Mouse (Mus musculus) frontal cortex, adult 2 months (tissue): ENCODE measurements at regions not wholly inside any gene's neighbourhood (a gene's known extent, or its start where the extent isn't known, plus 50 kb on each side); places are given as distances from the start of the nearest gene placed in this dataset.

Experiments
- DNase-seq, 2 experiments: peaks; one replicate each; pipeline ENCODE4 v3.0.0; 2022; ENCODE audit warnings: low spot score in 1 of 2; ENCODE audit errors: extremely low spot score in 1 of 2

DNA sequence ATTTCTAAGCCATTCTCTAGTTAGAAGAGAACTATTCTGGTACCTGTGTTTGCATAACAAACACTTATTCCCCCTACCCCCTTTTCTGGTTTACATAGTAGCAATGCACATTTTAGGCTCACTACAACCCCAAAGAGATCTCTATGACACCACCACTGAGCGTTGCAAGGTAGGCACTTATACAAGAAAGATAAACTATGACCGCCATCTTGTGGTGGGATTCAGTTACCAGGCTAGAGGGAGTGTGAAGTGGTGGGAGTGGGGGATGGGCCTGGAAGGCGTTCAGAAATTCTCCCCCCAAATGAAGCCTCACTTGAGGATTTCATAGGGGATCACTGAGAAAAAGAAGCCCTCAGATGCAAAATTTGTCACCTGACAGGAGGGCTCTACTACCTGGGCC lies 64.4 kb upstream of the Fst start:
- peak in 1 of 2 experiments; percentile 42 for DNase-seq

DNA sequence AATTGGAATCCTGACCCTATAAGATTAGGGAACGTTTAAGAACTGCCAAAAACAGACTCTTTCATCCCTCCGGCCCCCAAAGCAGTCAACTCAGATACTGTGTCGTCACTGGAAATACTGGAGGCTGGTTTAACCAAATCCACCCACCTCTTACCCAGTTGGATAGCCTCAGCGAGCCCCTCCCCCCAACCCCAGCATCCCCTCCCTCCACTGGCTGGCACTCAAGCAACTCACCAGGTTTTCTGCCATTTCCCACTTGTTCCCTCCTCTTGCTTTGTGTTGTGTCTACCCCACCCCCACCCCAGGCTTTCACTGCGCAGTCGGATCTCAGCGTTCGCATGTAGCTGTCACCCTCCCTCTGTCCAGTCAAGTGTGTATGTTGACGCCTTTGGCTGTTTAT lies 68.1 kb upstream of the Fst start:
- DNase-seq = no peak

DNA sequence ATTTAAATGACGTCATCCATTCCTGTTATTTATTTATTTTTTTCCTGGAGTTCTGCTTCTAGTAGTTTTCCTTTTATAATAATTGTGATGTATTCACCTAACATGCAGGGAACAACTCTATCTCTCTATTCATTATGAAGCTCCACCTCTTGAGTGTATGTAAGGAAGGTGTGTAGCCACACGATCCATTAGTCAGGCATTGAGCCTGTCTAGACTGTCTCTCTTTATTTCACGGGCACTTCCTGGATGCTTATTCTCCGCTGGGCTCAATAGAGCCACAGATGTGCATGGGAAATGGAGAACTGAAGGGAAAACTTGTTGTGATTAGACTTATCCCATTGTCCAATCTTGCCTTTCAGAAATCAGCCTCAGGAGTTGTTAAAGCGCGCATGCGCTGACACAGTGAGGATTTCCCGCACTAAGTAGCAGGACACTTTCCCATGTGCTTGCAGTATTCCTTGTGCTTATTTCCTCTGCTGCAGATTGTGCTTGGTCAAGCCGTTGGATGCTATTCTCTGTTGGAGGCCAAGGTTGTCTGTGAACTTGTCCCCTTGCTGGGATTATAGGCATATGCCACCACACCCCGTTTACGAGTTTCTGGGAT lies 71.5 kb upstream of the Fst start:
- DNase-seq = no peak

DNA sequence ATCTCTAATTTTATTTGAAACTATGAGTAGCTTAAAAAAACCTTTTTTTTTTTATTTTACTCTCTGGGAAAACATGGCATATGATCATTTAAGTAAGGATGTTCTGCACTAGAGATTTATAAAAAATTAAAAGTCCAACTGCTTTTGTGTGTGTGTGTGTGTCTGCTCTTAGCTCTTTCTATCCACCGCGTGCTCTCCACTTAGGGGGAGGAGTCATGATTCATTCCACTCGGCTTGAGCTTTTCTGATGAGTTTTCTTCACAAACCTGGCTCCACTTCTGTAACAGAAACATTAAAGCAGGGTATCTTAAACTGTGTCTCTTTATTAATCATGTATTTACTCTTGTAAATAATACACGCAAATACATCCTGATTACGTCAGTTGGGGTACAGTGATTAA lies 73.0 kb upstream of the Fst start:
- no peak for DNase-seq

GRCm38 (mm10) chr13:114532393-114533097 lies 73.8 kb upstream of the Fst start:
- no peak for DNase-seq

DNA sequence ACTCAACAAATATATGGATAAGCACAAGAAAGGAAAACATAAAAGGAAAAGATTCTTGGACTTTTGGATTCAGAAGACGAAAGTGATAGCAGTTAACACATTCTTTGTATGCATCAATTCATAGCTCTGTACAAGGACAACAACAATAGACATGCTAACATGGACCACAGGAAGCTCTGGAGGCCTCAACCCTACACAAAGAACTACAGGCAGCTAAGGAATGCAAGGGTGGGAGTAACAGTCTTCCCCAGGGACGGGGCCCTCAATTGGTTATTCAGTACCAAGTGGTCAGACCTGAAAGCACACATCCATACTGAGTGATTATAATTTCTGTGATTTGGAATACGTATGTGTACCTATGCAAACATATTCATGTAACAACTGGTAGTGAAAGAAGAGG lies 75.8 kb upstream of the Fst start:
- no peak for DNase-seq

DNA sequence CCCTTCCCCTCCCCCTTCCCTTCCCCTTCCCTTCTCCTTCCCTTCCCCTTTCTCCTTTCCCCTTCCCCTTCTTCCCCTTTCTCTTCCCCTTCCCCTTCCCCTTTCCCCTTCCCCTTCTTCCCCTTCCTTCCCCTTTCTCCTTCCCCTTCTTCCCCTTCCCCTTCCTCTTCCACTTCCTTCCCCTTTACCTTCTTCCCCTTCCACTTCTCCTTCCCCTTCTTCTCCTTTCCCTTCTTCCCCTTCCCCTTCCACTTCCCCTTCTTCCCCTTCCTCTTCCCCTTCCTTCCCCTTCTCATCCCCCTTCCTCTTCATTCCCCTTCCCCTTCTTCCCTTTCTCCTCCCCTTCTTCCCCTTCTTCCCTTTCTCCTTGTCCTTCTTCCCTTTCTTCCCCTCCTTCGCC lies 77.0 kb upstream of the Fst start:
- no peak for DNase-seq

DNA sequence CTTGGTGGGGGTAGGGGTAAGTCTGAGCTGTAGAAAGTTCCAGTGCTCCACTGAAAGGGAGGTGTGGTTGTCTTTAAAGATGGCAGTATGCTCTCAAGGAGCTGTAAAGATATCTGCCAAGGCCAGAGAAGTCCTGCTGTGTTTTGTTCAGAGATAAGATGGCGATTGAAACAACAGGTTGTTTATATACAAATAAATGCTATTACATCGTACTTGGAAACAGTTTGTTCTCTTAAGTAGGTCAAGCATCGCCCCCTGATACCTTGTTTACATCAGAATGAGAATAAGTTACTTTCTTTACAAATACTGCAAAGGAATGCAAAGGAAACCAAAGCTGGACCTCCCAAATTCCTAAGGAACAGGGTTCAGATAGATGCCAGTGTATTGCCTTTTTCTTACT lies 113.0 kb upstream of the Fst start:
- no peak for DNase-seq

- peak in 1 of 2 experiments; percentile 1 for DNase-seq
These were observed 125.8 kb upstream of the Fst start for GRCm38 (mm10) chr13:114584566-114584965.

- no peak for DNase-seq
These were observed 128.9 kb upstream of the Fst start for GRCm38 (mm10) chr13:114587621-114588020.

DNA sequence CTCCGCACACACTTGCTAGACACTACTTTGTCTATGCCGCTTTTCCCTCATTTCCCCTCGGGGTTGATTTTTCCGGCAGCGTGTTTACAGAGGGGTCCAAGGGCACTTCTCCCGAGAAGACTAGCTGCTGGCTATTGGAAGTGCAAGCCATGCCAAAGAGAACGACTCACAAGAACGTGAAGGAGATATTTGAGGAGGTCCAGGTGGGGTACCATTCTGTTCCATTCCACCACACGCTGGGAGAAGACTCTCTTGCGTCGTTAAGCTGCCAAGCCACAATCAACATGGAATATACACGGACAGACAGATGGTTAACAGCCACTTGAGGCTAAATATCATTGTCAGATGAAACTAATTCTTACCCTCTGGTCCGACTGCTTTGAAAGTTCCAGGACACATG lies 144.6 kb upstream of the Fst start:
- no peak for DNase-seq

GRCm38 (mm10) chr13:114604037-114604694 lies 145.4 kb upstream of the Fst start:
- peak in 1 of 2 experiments; percentile 10 for DNase-seq

DNA sequence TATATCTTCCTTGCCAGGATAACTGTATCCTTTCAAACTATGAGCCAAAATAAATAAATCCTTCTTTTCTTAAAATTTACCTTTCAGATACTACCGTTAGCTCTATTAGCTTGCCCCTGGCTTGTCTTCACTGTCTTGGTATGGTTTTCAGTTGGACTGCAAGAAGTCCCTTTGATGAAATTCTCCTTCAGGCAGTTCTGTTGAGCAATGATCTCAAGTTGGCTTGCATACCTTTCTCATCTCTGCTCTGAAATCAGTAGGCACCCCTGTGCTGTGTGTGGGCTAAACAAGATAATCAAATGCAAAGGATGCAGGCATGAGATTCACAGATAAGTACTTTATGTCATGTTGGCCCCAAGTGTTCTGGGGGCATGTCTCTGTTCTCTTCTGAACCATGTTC lies 155.2 kb upstream of the Fst start:
- no peak for DNase-seq

DNA sequence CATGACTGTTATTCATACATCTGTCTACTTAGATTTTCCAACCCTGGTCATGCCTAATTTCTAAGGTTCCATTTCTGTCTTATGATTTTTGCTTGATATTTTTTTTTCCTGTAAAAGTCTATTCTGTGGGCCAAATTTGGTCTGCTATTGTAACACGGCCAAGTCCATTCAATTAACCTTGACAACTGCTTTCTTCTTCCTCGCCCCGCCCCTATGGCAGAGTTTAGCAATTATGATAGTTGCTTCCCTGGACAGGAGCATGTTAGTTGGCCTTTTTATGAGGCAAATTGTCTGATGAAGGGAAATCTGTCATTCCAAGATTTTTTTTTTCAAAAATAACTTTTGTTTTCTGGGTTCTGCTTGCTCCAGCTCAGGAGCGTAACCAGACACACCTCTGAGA lies 160.7 kb upstream of the Fst start:
- no peak for DNase-seq

GRCm38 (mm10) chr13:114636731-114637130 lies 178.0 kb upstream of the Fst start:
- no peak for DNase-seq

GRCm38 (mm10) chr13:114639531-114639930 lies 178.5 kb upstream of the Mocs2 start:
- DNase-seq = no peak

DNA sequence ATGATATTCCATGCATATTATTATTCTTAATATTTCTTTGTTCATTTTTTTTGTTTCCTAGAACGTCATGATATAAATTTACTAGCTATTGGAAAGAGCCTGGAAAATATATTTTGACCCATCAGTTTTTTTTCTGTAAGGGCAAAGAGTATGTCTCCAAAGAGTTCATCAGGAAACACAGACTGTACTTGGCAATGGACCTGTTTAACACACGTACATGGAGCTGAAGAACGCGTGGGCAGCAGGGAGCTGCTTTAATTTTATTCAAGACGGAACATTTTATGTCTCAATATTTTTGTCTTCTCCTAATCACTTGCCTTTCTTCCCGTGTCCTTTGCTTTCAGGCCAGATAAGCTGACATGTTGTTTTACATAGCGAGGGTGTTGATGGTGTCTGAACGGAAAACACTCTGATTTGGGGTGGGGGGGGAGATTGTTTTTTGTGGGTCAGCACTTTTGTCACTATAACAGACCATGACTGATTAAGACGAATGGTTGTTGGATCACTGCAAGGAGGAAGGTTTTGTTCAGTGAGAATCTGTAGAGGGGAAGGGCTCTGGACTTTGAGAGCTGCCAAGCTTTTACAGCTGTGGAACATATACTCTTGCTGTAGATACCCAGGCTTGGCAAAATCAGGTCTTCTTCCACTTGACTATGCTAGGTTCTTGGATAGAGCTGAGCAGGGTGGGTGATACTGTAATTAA lies 176.2 kb upstream of the Mocs2 start:
- DNase-seq = no peak

GRCm38 (mm10) chr13:114642901-114643491 lies 175.0 kb upstream of the Mocs2 start:
- no peak for DNase-seq

GRCm38 (mm10) chr13:114643521-114643920 lies 174.5 kb upstream of the Mocs2 start:
- no peak for DNase-seq

DNA sequence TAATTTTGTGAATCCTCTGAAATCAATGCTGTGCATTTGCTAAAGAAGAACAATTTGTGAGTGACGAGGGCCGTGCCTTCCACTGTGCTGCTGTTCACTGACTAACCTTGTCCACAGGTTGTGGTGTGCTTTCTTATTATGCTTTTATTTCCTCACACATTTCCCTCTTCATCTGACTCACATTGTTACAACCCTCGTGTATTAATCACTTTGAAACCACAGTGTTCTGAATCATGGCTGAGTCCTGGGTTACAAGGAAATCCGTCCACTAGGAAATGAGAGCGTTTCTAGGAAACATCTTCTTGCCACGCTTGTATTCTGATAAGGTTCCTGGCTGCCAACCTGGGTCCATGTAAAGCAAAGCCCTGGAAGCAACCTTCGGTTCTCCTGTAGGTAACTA lies 163.8 kb upstream of the Mocs2 start:
- DNase-seq = no peak

GRCm38 (mm10) chr13:114654953-114655586 lies 163.0 kb upstream of the Mocs2 start:
- DNase-seq = peak in 1 of 2 experiments; percentile 2
